Mouse (Mus musculus) CD8-positive naive resting alpha-beta T cell, adult 2 months (primary cell): ENCODE data around the gene Hephl1.

Experiments
- DNase-seq, 2 experiments: peaks; one replicate each; pipeline ENCODE4 v3.0.0; 2022; ENCODE audit warnings: low read depth in 2 of 2, low spot score in 2 of 2

The Hephl1 gene

DNA sequence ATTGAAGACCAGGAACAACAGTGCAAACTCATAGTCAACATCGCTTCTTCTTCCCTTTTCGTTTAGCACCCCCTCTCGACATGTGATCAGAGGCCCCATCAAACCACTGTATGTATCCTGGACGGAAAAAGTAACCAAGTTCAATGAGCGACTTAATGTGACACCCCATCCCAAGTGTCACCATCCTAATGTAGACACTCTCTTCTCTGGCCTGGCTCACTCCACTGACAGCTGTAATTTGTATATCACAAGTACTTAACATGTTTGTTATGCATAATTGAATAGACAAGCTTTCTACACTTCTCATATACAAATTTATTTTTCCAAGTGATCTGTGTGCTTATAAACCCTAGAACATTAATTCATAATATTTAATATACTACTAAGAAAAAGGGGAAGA is 51.1 kb downstream of the Hephl1 start:
- DNase-seq = no peak

DNA sequence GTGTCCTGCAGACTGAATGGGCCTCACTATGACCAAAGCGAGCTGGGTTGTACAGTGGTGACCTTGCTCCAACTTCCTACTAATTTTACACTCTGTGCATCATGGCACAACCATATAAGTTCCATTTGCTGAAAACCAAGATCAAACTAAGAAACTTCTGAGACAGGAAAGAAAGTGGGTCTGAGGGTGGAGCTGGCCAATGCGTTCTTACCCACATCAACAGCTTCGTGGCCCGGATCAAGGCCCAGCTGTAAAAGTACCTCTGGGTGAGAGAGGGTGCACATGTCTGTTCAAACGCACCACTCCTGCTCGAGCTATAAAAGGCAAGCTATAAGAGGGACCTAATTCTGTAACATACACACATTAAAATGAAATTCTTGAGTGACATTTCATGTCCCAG is 51.9 kb downstream of the Hephl1 start:
- DNase-seq = peak; percentile 6 to 17

DNA sequence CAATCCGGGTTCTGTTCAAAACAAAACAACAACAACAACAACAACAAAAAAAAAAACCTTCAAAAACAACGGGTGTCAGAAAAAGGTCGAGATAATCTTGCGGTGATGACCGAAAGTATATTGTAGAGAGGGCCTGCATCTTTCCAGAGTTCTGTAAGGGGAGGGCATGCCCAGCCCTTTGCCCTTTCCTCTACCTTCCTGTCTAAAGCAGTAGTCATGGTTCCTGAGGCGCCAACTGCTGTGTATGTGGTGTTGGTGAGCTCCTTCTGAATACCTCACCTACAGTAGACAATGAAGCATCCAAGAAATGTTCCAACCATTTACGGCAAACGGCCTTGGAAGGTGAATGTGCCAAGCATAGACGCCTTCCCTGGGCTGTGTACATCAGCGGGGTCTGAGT is 66.2 kb downstream of the Hephl1 start:
- DNase-seq = no peak

DNA sequence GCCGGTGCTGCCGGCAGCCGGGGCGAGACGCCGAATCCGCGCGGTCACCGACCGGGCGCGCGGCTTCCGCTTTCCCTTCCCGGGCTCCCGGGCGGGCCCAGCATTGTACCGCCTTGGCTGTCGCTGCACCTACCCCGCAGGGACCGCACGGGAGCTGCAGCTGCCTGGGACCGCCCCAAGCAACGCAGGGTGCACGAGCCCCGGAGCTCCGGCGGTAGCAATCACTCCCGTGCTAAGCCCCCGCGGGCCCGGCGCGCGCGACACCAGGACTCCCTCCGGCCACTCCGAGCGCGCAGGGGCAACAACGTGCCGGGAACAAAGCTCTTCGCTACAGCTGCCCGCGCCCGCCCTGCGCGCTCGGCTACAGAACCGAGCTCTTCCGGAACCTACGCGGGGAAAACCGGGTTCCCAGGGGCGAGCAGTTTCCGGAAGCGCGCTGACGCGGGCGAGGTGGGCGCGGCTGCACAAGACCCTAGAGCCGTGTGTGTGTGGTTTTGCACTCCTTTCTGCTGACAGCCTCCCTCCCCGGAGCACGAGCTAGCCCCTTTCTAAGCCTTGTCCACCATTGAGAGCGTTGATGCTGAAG is 66.7 kb downstream of the Hephl1 start, which contains the start of gene Panx1:
Gene Panx1 (minus strand): TSS at position 395 of the 586 bp plus-strand sequence.
- DNase-seq = peak; percentile 76 to 77

DNA sequence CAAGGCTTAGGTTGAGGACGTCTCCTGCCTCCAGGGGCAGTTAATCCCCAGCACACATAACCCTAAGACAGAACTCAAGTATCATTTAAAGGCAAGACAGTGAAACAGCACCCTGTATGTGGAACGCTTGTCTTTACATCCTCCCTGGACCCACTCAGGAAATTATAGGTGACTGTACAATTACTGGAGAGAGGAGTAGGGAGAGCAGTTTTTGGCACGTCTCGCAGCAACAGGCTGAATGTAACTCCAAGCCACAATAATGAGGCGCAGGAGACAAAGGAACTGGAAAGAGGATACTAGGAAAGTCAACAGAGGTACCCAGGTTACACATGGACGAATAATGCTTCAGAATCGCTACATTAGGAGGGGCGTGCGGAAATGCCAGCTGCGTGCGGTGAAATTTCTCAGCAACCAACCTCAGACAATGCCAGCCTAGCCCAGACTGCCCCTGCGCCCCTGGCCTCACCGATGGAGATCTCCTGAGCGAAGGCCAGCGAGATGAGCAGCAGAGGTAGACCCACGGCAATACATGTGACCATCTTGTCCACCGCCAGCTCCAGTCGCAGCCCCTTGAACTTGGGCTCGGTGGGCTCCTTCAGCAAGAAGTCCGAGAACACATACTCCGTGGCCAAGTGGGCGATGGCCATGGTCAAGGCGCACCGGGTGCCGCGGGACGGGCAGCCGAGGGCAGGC is 67.4 kb downstream of the Hephl1 start:
- DNase-seq = no peak

DNA sequence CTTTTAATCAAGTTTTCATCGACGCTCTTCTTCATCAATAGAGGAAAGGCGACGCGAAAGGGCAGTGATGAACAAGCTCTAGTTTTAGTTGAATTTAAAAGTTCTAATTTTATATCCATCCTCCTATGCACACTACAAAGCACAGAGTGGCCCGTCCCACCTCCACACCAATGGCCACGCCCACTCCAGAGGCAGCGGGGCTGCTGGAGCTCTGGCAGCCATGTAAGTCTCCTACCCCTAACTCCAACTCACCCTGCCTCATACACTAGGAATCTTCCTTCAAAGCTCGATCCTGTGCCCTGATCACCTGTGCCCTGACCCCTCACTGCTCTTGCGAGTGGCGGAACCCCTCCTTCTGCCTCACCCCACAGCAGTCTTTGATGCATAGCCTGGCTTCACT is 70.4 kb downstream of the Hephl1 start:
- DNase-seq = no peak

DNA sequence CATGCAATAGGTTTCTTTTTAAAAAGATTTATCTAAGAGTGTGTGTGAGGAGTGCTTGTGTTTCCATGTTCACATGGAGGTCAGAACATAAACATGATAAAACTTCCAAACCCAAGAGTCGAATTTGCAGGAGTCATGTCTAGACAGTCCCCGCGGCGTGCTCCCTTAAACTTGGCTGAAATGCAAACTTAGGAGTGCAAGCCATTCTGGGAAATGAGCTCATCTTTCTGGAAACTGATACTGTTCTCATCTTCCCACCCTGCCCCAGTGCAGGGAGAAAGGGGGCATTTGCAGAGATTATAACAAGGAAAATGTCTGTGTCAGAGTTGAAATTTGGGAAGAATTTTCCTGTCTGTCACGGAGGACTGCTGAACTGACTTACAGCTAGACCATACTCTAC is 72.1 kb downstream of the Hephl1 start:
- no peak for DNase-seq

DNA sequence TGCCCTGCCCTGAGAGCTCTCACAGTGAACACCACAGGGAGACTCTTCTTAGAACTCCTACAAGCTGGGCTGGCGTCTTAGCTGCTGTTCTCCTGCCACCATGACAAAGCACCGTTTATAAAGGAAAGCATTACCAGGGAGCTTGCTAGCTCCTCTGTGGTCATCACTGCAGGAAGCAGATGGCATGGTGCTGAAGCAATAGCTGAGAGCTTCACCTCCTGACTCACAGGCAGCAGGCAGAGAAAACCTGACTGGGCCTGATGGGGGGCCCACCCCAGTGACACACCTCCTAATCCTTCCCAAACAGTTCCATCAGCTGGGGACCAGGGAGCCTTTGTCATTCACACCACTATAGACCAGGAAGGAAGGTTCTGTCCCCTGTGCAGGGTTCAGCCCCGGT is 74.2 kb downstream of the Hephl1 start:
- DNase-seq = no peak

DNA sequence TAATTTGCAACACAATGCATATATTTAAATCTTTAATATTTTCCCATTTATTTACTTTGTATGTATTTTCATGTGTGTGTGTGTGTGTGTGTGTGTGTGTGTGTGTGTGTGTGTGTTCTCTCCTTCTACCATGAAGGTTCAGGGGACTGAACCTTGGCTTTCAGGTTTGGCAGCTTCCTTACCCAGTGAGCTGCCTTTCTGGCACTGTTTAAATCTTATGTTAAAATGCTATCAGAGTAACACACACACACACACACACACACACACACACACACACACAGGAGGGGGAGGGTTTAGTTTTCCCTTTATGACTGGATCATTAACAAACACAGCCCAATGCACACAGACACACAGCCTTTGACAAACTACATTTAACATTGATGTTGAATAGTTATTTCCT is 74.7 kb downstream of the Hephl1 start:
- no peak for DNase-seq

DNA sequence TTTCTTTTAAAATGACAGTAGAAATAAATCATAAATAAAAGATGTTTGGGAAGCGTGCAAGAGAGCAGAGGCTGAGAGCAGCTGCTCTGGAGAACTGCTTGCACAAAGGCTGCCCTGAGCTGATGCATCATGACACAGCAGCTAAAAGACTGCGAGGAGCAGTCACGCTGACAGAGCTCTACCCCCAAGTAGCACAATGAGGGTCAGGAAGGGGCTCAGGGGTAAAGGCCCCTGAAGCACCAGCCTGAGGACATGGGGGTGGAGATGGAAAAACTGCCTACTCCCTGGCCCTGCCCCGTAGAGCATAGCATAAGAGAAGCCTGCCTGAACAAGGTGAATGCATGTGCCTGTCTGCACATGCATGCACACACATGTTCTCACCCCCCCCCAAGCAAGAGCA is 75.1 kb downstream of the Hephl1 start:
- DNase-seq = no peak

DNA sequence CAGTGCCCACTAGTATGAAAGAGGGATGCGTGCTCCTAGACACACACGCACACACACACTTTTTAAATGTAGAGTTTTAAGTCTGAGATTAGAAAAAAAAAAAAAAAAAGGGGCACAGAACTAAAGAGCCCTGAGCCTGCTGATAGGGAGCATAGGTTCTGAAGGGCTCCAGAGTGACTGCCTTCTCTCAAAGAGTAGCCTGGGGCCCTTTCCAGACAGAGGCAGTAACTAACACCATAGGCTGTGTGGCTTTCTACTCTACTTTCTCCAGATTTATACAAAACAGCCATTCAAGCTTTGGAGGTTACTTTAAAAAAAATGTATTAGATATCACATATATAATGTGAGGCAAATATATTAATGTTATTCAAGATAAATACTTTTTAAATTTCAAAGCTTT is 75.5 kb downstream of the Hephl1 start:
- DNase-seq = no peak

DNA sequence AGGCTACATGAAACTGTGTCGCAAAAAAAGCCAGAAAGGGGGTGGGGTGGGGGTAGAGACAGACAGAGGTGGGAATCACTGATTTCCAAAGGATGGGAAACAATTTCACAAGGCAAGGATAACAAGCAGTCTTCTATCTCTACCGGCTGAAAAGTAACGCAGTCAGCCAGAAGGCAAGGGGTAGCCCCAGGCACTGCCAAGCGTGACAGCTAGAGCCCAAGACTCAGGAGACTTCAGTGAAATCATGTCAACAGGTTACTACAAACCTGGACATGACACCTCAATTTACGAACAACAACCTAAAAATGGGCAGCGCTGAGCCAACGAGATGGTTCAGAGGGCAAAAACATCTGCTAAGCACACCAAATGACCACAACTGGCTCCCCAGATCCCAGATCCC is 75.9 kb downstream of the Hephl1 start:
- no peak for DNase-seq

DNA sequence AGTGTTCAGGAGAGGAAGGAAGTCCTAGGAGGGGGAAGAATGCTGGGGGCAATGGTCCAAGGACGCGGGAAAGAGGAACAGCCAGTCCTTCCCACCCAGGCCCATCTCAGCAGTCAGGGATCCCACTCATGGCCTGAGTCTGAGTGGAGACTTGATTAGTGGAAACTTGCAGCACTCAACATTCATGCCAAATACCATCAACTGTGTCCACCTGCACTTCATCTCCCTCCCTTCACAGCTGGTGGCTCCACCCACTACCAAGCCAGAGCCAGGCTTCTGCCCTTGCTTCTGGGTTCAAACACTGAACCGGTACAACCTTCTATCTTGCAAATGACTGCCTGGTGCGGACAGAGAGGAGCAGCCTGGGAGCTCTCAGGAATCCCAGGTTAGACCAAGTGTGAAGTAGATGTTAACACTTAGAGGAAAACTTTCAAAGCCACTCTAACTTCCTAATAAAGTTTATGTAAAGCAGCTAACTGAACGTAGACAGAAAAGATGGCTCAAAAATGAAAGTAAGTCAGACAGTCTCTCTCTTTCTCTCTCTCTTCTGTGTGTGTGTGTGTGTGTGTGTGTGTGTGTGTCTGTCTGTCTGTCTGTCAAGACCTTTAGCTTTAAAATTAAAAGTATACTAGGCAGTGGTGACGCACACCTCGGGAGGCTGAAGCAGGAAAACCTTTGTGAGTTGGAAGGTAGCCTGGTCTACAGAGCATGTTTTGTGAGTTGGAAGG is 77.2 kb downstream of the Hephl1 start:
- DNase-seq = peak in 1 of 2 experiments; percentile 41

DNA sequence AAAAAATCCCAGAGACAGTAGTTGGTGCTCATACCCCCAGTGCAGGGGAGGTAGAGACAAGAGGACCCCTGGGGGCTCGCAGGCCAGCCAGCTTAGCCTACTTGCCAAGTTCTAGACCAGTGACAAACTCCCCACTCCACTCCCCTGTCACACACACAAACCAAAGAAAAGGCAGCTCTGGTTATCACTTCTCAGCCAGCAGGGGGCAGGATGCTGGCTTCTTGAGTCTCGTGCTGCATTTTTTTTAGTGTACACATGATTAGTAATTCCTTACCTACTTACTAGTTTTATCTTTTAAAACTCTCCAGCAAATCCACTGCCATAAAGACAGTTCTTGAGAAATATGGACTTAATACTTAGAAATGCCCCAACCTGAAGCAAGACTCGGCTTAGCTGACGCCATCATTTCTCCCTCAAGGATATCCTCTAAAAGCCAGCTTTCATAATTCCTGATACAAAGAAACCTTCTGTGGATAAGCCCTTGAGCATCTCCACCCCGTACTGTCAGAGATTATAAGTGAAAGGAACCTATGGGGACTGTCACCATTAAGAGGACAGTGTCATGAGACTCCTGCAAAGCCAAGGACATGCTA is 78.2 kb downstream of the Hephl1 start:
- no peak for DNase-seq

DNA sequence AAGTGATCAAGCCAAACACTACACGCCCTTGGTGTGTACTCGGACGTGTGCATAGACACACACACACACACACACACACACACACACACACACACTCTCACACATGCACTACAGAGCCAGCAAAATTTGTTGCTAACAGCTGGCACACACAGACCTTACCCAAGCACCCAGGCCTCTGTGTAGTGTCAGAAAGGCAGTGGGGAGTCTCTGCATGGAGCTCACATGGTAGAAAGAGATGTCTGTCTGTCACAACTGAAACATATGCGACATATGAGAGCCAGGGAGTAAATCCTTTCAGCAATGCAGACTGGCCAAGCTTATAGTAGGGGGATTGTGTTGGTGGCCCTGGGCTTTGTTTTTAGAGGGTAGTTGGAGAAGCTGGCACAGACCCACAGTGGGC is 79.1 kb downstream of the Hephl1 start:
- no peak for DNase-seq

DNA sequence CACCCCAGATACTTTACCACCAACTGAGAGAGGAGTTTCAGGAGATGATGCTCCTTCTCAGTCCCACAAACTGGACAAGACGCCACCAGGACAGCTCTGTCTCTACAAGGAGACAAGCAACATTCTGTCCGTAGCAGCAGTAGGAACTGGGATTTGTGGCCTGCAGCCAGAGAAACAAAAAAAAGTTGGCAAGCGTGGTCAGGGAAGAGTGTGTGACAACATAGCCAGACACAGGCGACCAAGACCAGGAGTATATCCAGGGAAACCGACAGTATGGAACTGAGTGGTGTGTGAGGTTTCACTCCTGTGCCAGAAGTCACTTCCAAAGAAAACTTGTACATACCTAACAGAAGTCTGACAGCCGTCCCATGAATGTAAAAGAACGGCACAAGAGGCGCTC is 81.1 kb downstream of the Hephl1 start:
- DNase-seq = no peak

DNA sequence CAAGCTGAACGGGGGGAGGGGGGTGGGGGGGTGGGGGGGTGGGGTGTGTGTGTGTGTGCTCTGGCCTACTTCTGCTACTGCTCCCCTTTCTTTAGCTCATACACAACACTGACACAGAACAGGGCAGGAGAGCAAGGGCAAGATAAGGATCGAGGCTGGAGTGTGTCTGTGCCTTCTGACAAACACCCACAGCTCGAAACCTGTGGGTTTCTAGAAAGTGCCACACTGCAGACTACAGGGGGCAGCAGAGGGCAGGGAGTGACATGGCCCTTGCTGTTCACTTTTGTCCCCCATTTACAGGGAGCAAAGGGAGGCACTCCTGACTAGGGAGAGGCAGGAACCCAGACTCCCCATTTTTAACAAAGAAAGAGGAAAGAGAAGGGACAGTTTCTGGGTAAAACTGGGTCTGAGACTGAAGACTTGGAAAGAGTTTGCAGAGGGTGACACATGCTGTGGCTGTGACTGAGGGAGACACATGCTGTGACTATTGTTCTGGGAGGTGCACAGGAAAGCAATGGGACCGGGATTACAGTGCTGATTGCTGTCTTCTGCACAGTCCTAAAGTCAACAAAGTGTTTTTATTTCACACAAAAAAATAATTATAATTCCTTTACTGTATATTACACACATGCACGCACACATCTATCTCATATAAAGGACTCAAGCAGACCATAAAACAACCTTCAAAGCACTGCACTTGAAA is 82.7 kb downstream of the Hephl1 start:
- peak; percentile 49 to 65 for DNase-seq

DNA sequence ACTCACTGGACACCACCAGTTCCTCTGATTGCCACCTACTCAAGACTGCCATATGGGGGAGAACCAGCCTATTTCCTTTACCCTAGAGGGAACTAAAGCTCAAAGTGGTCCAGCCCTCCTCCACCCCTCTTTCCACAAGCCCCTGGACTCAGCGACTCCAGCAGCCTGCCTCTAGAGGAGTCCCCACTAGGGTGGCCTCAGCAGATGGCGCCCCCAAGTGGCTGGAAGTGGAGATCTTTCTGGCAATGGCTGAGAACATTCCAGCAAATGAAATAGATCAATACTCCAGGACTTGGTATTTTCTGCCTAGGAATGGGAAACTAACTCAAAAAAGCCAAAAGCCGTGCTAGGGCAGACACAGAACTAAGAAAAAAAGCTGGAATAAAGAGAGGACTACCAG is 84.2 kb downstream of the Hephl1 start:
- peak; percentile 42 to 59 for DNase-seq

DNA sequence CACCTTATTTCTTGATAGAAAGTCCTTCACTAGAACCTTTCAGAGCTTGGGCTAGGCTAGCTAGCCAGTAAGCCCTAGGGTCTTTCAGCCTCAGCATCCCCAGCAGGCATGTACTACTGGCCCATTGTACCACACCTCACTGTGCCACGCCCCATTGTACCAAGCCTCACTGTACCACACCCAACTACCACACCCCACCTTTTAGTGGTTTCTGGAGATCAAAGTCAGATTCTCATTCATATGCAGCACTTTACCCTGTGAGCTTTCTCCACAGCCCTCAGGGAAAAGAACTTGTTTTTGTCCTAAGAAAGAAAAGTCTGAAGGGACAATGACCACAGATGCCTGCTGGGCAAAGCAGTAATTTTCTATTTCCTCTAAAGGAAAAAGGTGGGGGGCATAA is 88.9 kb downstream of the Hephl1 start:
- no peak for DNase-seq

DNA sequence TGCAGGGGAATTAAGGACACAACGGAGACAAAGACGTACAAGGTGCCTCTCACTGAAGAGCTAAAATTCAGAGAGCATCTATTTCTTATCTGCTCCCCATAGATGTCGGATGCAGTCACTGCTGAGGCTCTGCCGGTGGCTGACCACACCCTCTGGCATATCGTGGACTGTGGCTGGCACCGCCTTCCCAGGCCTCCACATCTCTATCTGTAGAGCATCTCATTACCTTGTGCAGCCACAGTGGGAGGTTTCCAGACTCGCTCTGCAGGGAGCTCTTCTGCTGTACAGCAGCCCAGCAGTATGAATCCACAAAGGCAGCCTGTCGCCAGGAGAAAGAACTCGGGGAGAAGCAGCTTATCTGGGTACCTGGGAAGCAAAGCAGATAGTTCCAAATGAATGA is 90.8 kb downstream of the Hephl1 start:
- DNase-seq = no peak

DNA sequence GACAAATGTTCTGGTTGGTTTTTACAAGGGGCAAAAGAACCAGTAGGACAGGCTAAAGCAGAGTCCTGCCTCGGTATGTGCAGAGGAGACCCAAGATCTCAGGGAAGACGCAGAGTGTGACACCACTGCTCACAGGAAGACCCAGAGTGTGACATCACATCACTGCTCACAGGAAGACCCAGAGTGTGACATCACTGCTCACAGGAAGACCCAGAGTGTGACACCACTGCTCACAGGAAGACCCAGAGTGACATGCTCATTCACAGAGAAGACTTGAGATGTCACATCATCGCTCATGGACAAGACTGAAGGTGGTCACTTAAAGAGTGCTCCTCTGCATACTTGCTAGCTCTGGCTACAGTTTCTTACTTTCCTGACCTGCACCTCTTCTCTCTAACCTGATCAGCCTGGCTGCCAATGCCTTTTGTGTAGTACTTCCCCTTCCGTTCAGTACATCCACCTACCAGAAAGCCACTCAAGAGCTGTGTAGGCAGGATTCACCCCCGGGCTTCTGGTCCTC is 91.3 kb downstream of the Hephl1 start:
- DNase-seq = no peak
